Mouse (Mus musculus) thymus, adult 2 months (tissue): ENCODE measurements around the gene Gmps. TPM values are rescaled to one million over a fixed set of nuclear protein-coding genes. Genes with fewer than 3 reads are reported as not detected.

Source experiments
- DNase-seq: peaks from one replicate; pipeline ENCODE4 v3.0.0; 2021
- H3K27ac ChIP-seq: fragments of 200-500 bp; 2 replicates; pipeline ENCODE4 v1.5.1; 2012; ENCODE audit warnings: low read length, control low read depth; ENCODE audit not compliant: control insufficient read depth, insufficient read depth
- H3K27me3 ChIP-seq: fragments of 200-500 bp; 2 replicates; pipeline ENCODE4 v1.6.1; 2012; ENCODE audit warnings: mild to moderate bottlenecking, low read length, moderate library complexity, mixed read lengths; ENCODE audit not compliant: control insufficient read depth, insufficient read depth
- H3K36me3 ChIP-seq: fragments of 200-500 bp; 2 replicates; pipeline ENCODE4 v1.6.1; 2012; ENCODE audit warnings: mild to moderate bottlenecking, low read length, moderate library complexity; ENCODE audit not compliant: control insufficient read depth, insufficient read depth
- H3K4me1 ChIP-seq: fragments of 200-500 bp; replicated peaks from 2 replicates; pipeline ENCODE4 v1.6.1; 2012; ENCODE audit warnings: low read length; ENCODE audit not compliant: control insufficient read depth, insufficient read depth
- H3K4me3 ChIP-seq: fragments of 200-500 bp; 2 replicates; pipeline ENCODE4 v1.5.1; 2012; ENCODE audit warnings: mild to moderate bottlenecking, low read length, control low read depth, moderate library complexity; ENCODE audit not compliant: control insufficient read depth, insufficient read depth
- CTCF ChIP-seq: fragments of 200-500 bp; IDR thresholded peaks from 2 replicates; pipeline ENCODE4 v1.5.1; 2012; ENCODE audit warnings: mild to moderate bottlenecking, control low read depth, low read length, moderate library complexity, borderline replicate concordance; ENCODE audit not compliant: control insufficient read depth, poor library complexity, insufficient read depth; ENCODE audit errors: extremely low read depth
- POLR2A ChIP-seq: fragments of 200-500 bp; IDR thresholded peaks from 2 replicates; pipeline ENCODE4 v1.6.1; 2012; ENCODE audit warnings: mild to moderate bottlenecking, low read length, control low read depth, moderate library complexity; ENCODE audit not compliant: control insufficient read depth, poor library complexity, insufficient read depth; ENCODE audit errors: extremely low read depth
- WGBS: fragments of 180-500 bp; shearing (Covaris S2); methylation state at CpG from one replicate; pipeline ENCODE4 v1.1.7; 2018; 5-methylcytosine and 5-hydroxymethylcytosine counted together
- polyA plus RNA-seq: library from polyadenylated mRNA; depleted of rRNA; stranded (reverse); fragments of >200 nt; gene quantifications from 2 replicates; pipeline ENCODE4 v1.2.3, GENCODE M21; 2012; rRNA removed

Gene Gmps
- 4.2 and 4.6 TPM in 2 replicates for polyA plus RNA-seq

- Histone ChIP-seq H3K27me3 (no peaks in the 10 kb centered on the region), H3K4me3 (peak within 1 kb of the TSS; percentile 82), H3K27ac (0 out of 2 replicates have a peak within 1 kb of the TSS, but pooled peaks have one; percentile 8), H3K36me3 (no peaks in the 10 kb centered on the region; the same call in 1 of the 2 replicates), H3K4me1 (peaks cover 4% of the 10 kb centered on the region)
- WGBS: under 1% methylated on average over 67 of the region's 67 CpGs
- TF ChIP-seq POLR2A (peak; percentile 67; the same call in 1 of the 2 replicates), CTCF (no peak)
- DNase-seq: peak; percentile 96
Observed at GRCm38 (mm10) chr3:63975955-63976908, at the start of gene Gmps. Gene Gmps (plus strand): TSS chr3:63976106.

DNA sequence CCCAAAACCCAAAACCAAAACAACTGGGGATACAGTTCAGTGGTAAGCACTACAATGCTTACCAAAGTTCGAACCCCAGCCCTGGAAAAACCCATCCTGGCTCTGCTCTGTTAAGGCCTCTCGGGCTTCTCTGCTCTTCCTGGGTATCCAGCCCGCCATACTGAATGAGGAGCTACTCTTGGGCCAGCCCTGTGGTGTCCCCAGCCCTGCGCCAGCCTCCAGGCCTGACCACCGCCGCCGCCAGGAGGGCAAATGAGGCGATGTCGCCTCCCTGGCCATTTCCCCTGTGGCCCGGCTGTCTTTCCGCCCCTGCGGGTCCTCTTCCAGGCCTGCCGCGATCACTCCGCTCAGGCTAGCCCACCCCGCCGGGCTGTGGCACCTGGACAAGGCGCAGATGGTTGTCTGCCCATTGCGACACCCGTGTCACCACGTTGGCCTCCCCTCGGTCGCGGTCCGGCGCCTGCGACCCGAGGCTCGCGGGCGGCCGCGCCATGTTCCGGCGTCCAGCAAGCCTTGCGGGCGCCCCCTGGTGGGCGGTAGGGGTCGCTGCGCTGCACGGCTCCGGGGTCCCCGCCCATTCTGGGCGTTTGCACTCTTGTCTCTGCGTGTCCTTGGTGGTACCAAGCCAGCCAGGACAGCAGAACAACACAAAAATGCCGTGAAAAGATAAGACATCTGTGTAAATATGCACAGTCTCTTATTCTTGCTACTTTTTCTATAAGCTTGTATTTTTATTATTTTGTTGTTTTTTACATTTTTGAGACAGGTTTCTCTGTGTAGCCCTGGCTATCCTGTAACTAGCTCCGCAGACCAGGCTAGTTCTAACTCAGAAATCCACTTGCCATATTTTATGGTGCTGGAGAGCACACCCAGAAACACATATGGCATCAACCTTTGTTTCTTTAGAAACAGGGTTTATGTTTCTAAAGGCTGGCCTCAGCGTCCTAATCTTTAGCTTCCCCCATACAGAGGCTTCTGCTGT is 46.7 kb upstream of the Gmps start, which contains the start of gene E130311K13Rik:
Gene E130311K13Rik, minus strand, starts transcription at position 595 of the 982 bp plus-strand sequence.
- DNase-seq: peak; percentile 85
- H3K4me3 ChIP-seq: peak within 1 kb of the TSS; percentile 72
- H3K27me3 ChIP-seq: no peaks in the 10 kb centered on the region
- H3K36me3 ChIP-seq: no peaks in the 10 kb centered on the region
- TF ChIP-seq CTCF (peak; percentile 98), POLR2A (peak; percentile 47; the same call in 1 of the 2 replicates)
- 6% methylated on average over 48 of the region's 48 CpGs for WGBS
- H3K27ac ChIP-seq: no peak within 1 kb of the TSS
- H3K4me1 ChIP-seq: 0 out of 2 replicates have a peak, but pooled peaks cover 2% of the 10 kb centered on the region

GRCm38 (mm10) chr3:63938928-63939327 is 37.0 kb upstream of the Gmps start:
- 98% methylated on average over 2 of the region's 2 CpGs for WGBS

DNA sequence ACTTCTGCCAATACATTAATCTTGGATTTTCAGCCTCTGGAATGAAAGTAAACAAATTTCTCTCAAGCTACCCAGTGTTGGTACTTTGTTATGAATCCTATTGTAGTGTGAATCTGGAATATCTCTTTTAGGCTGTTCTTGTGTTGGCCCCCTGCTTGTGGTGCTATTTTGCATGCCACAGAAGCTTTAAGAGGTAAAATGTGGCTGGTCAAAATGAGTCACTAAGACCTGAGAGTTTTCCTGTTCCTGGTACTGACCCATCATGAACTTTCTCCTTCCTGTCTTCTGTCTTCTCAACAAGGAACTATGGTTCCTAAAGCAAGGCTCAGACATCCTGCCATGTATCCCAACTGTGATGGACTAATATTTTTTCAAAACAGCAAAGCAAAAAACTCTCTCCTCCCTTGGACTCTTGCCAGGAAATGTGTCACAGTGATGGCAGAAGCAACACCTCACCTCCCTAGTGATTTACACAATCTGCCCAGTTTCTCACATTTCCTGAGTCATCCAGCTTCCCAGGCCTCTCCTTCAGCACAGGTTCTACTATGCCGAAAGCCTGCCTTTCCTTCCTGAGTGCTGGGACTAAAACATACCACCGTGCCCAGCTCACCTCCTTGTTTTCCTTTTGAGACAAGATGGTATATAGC is 34.6 kb upstream of the Gmps start:
- no peaks in the 10 kb centered on the region for H3K4me1 ChIP-seq
- no peak overlapping the region for H3K4me3 ChIP-seq
- no peaks in the 10 kb centered on the region for H3K27me3 ChIP-seq
- 82% methylated on average over 2 of the region's 2 CpGs for WGBS
- H3K36me3 ChIP-seq: peaks cover 10% of the 10 kb centered on the region; the same call in 1 of the 2 replicates
- no peak for TF ChIP-seq CTCF
- TF ChIP-seq POLR2A: no peak
- DNase-seq: no peak
- H3K27ac ChIP-seq: no peak overlapping the region

More at GRCm38 (mm10) chr3:63938928-63939327, 37.0 kb upstream of the Gmps start:
- Histone ChIP-seq H3K4me3 (no peak overlapping the region), H3K36me3 (peaks cover 4% of the 10 kb centered on the region; the same call in 1 of the 2 replicates), H3K27me3 (no peaks in the 10 kb centered on the region), H3K27ac (no peak overlapping the region), H3K4me1 (no peaks in the 10 kb centered on the region)
- no peak for TF ChIP-seq POLR2A
- no peak for TF ChIP-seq CTCF
- DNase-seq: no peak

GRCm38 (mm10) chr3:63949837-63950236 is 26.1 kb upstream of the Gmps start:
- Histone ChIP-seq H3K27me3 (no peaks in the 10 kb centered on the region), H3K36me3 (no peaks in the 10 kb centered on the region), H3K4me3 (no peak overlapping the region), H3K27ac (no peak overlapping the region), H3K4me1 (no peaks in the 10 kb centered on the region)
- WGBS: 94% methylated on average over 3 of the region's 3 CpGs
- no peak for TF ChIP-seq CTCF
- no peak for TF ChIP-seq POLR2A
- DNase-seq: no peak
